Mouse (Mus musculus) midbrain, embryonic 12.5 days (tissue): ENCODE measurements around the gene Abl1. TPM values are rescaled to one million over a fixed set of nuclear protein-coding genes. Genes with fewer than 3 reads are reported as not detected.

ENCODE experiments used
- ATAC-seq: fragments of 200-750 bp; cut with Nextera tagmentation; 2 replicates; pipeline ENCODE4 v1.8.0; 2017; ENCODE audit warnings: low read depth, moderate TSS enrichment, moderate library complexity; ENCODE audit not compliant: low FRiP score
- H3K27ac ChIP-seq: fragments of 300-500 bp; sonication (generic); replicated peaks from 2 replicates; pipeline ENCODE4 v1.5.1; 2016; ENCODE audit warnings: mild to moderate bottlenecking
- H3K27me3 ChIP-seq: fragments of 300-500 bp; sonication (generic); 2 replicates; pipeline ENCODE4 v1.6.1; 2016; ENCODE audit warnings: mild to moderate bottlenecking
- H3K36me3 ChIP-seq: fragments of 300-500 bp; sonication (generic); 2 replicates; pipeline ENCODE4 v1.6.1; 2016
- H3K4me1 ChIP-seq: fragments of 300-500 bp; sonication (generic); 2 replicates; pipeline ENCODE4 v1.6.1; 2016
- H3K4me2 ChIP-seq: fragments of 300-500 bp; sonication (generic); replicated peaks from 2 replicates; pipeline ENCODE4 v1.6.1; 2016; ENCODE audit warnings: mild to moderate bottlenecking, moderate library complexity
- H3K4me3 ChIP-seq: fragments of 300-500 bp; sonication (generic); 2 replicates; pipeline ENCODE4 v1.5.1; 2016; ENCODE audit warnings: mild to moderate bottlenecking
- H3K9ac ChIP-seq: fragments of 300-500 bp; sonication (generic); replicated peaks from 2 replicates; pipeline ENCODE4 v1.6.1; 2016; ENCODE audit warnings: mild to moderate bottlenecking, moderate library complexity
- H3K9me3 ChIP-seq: fragments of 300-500 bp; sonication (generic); 2 replicates; pipeline ENCODE4 v1.6.1; 2016; ENCODE audit warnings: mild to moderate bottlenecking
- WGBS: fragments of 180-500 bp; shearing (Covaris S2); methylation state at CpG from one replicate; pipeline ENCODE4 v1.1.7; 2016; 5-methylcytosine and 5-hydroxymethylcytosine counted together
- polyA plus RNA-seq: library from polyadenylated mRNA; unstranded; fragments of >200 nt; fragmentation: Nextera tagmentation; extraction: Ambion mirVana; gene quantifications from 2 replicates; pipeline ENCODE4 v1.2.1, GENCODE M21; 2016

Abl1 gene
- polyA plus RNA-seq: 44.1 and 47.3 TPM in 2 replicates

- Histone ChIP-seq H3K27ac (peak within 1 kb of the TSS; percentile 92), H3K4me3 (peak within 1 kb of the TSS; percentile 93), H3K36me3 (no peaks in the 10 kb centered on the region), H3K4me2 (peak within 1 kb of the TSS; percentile 88), H3K9ac (peak within 1 kb of the TSS; percentile 93), H3K27me3 (no peaks in the 10 kb centered on the region), H3K9me3 (no peaks in the 10 kb centered on the region), H3K4me1 (peaks cover 36% of the 10 kb centered on the region)
- WGBS: under 1% methylated on average over 63 of the region's 64 CpGs
- ATAC-seq: peak; percentile 100
These were observed at the start of gene Abl1 for GRCm38 (mm10) chr2:31688074-31688925. Gene Abl1 (plus strand): TSS chr2:31688376.

GRCm38 (mm10) chr2:31638581-31639465 is 49.4 kb upstream of the Abl1 start:
- H3K4me3 ChIP-seq: peak overlapping the region; percentile 42
- H3K36me3 ChIP-seq: no peaks in the 10 kb centered on the region
- H3K27me3 ChIP-seq: peaks cover 99% of the 10 kb centered on the region
- under 1% methylated on average over 33 of the region's 34 CpGs for WGBS
- no peak for ATAC-seq
- no peaks in the 10 kb centered on the region for H3K9me3 ChIP-seq
- H3K4me1 ChIP-seq: peaks cover 62% of the 10 kb centered on the region
- H3K27ac ChIP-seq: peak overlapping the region; percentile 32; the same call in 1 of the 2 replicates
- H3K9ac ChIP-seq: peak overlapping the region; percentile 39; the same call in 1 of the 2 replicates
- peak overlapping the region; percentile 56 for H3K4me2 ChIP-seq

GRCm38 (mm10) chr2:31639466-31639760 is 48.8 kb upstream of the Abl1 start:
- Histone ChIP-seq H3K9ac (no peak overlapping the region), H3K36me3 (no peaks in the 10 kb centered on the region), H3K9me3 (no peaks in the 10 kb centered on the region), H3K4me3 (peak overlapping the region; percentile 42), H3K27ac (0 out of 2 replicates have a peak overlapping the region, but pooled peaks have one; percentile 32), H3K4me1 (peaks cover 62% of the 10 kb centered on the region), H3K4me2 (peak overlapping the region; percentile 56), H3K27me3 (peaks cover 99% of the 10 kb centered on the region)
- WGBS: 0% methylated on average over 11 of the region's 13 CpGs
- ATAC-seq: no peak

- peak within 1 kb of the TSS; percentile 63 for H3K27ac ChIP-seq
- H3K9me3 ChIP-seq: no peaks in the 10 kb centered on the region
- H3K9ac ChIP-seq: peak within 1 kb of the TSS; percentile 45
- no peaks in the 10 kb centered on the region for H3K36me3 ChIP-seq
- peak within 1 kb of the TSS; percentile 42 for H3K4me3 ChIP-seq
- H3K4me2 ChIP-seq: peak within 1 kb of the TSS; percentile 56
- H3K27me3 ChIP-seq: peaks cover 99% of the 10 kb centered on the region
- under 1% methylated on average over 41 of the region's 41 CpGs for WGBS
- peaks cover 61% of the 10 kb centered on the region for H3K4me1 ChIP-seq
- no peak for ATAC-seq
These were observed 48.1 kb upstream of the Abl1 start, which contains the start of gene Prdm12 for GRCm38 (mm10) chr2:31639901-31640608. Gene Prdm12 (plus strand): TSS chr2:31640037.

- Histone ChIP-seq H3K4me2 (peak overlapping the region; percentile 56), H3K9me3 (no peaks in the 10 kb centered on the region), H3K27me3 (peaks cover 99% of the 10 kb centered on the region), H3K9ac (peak overlapping the region; percentile 45; the same call in 1 of the 2 replicates), H3K36me3 (no peaks in the 10 kb centered on the region), H3K4me3 (peak overlapping the region; percentile 42), H3K4me1 (peaks cover 53% of the 10 kb centered on the region), H3K27ac (peak overlapping the region; percentile 63)
- WGBS: 1% methylated on average over 48 of the region's 48 CpGs
- peak; percentile 55 for ATAC-seq
These were observed 47.3 kb upstream of the Abl1 start for GRCm38 (mm10) chr2:31640609-31641507.

GRCm38 (mm10) chr2:31641508-31641830 is 46.7 kb upstream of the Abl1 start:
- no peak for ATAC-seq
- H3K27me3 ChIP-seq: peaks cover 99% of the 10 kb centered on the region
- H3K9me3 ChIP-seq: no peaks in the 10 kb centered on the region
- peak overlapping the region; percentile 56 for H3K4me2 ChIP-seq
- 0 out of 2 replicates have a peak overlapping the region, but pooled peaks have one; percentile 24 for H3K9ac ChIP-seq
- no peaks in the 10 kb centered on the region for H3K36me3 ChIP-seq
- peaks cover 47% of the 10 kb centered on the region for H3K4me1 ChIP-seq
- H3K27ac ChIP-seq: no peak overlapping the region; the same call in 1 of the 2 replicates
- peak overlapping the region; percentile 42 for H3K4me3 ChIP-seq
- 0% methylated on average over 11 of the region's 11 CpGs for WGBS

GRCm38 (mm10) chr2:31641929-31642328 is 46.2 kb upstream of the Abl1 start:
- WGBS: 3% methylated on average over 18 of the region's 18 CpGs
- Histone ChIP-seq H3K4me2 (peak overlapping the region; percentile 56), H3K27me3 (peaks cover 99% of the 10 kb centered on the region), H3K9ac (peak overlapping the region; percentile 33; the same call in 1 of the 2 replicates), H3K4me1 (peaks cover 43% of the 10 kb centered on the region), H3K36me3 (no peaks in the 10 kb centered on the region), H3K4me3 (peak overlapping the region; percentile 42), H3K9me3 (no peaks in the 10 kb centered on the region), H3K27ac (no peak overlapping the region)
- ATAC-seq: no peak

- Histone ChIP-seq H3K4me2 (peak overlapping the region; percentile 77), H3K27me3 (peaks cover 98% of the 10 kb centered on the region), H3K9ac (peak overlapping the region; percentile 4; the same call in 1 of the 2 replicates), H3K4me1 (peaks cover 14% of the 10 kb centered on the region), H3K4me3 (peak overlapping the region; percentile 47), H3K27ac (no peak overlapping the region), H3K9me3 (no peaks in the 10 kb centered on the region), H3K36me3 (0 out of 2 replicates have a peak, but pooled peaks cover 6% of the 10 kb centered on the region)
- under 1% methylated on average over 94 of the region's 109 CpGs for WGBS
- peak; percentile 49; the same call in 1 of the 2 replicates for ATAC-seq
These were observed 34.0 kb upstream of the Abl1 start for GRCm38 (mm10) chr2:31653971-31654853.

GRCm38 (mm10) chr2:31654854-31655559 is 33.2 kb upstream of the Abl1 start:
- no peak for ATAC-seq
- WGBS: 8% methylated on average over 18 of the region's 22 CpGs
- Histone ChIP-seq H3K4me2 (peak overlapping the region; percentile 77), H3K9me3 (no peaks in the 10 kb centered on the region), H3K27ac (no peak overlapping the region), H3K27me3 (peaks cover 98% of the 10 kb centered on the region), H3K9ac (no peak overlapping the region), H3K4me1 (peaks cover 14% of the 10 kb centered on the region), H3K4me3 (peak overlapping the region; percentile 47; the same call in 1 of the 2 replicates), H3K36me3 (no peaks in the 10 kb centered on the region)
